Mouse (Mus musculus) liver (tissue): Measurements from ENCODE around the gene Pdlim5.

Experiments used
- DNase-seq: peaks from one replicate; pipeline ENCODE4 v3.0.0-alpha.2; 2020; ENCODE audit warnings: mixed read lengths

The Pdlim5 gene

GRCm38 (mm10) chr3:142394000-142394411 is 1.5 kb downstream of the Pdlim5 start:
- DNase-seq = peak; percentile 10

GRCm38 (mm10) chr3:142391531-142391930 is 4.0 kb downstream of the Pdlim5 start:
- DNase-seq = no peak

GRCm38 (mm10) chr3:142390288-142390687 is 5.2 kb downstream of the Pdlim5 start:
- DNase-seq = no peak

GRCm38 (mm10) chr3:142388189-142388588 is 7.3 kb downstream of the Pdlim5 start:
- DNase-seq = no peak

GRCm38 (mm10) chr3:142386505-142386904 is 9.0 kb downstream of the Pdlim5 start:
- no peak for DNase-seq

GRCm38 (mm10) chr3:142385690-142386089 is 9.8 kb downstream of the Pdlim5 start:
- DNase-seq = no peak

GRCm38 (mm10) chr3:142376638-142377037 is 18.9 kb downstream of the Pdlim5 start:
- no peak for DNase-seq

GRCm38 (mm10) chr3:142375106-142375505 is 20.4 kb downstream of the Pdlim5 start:
- no peak for DNase-seq

- DNase-seq = no peak
Observed at GRCm38 (mm10) chr3:142372465-142373147, 22.9 kb downstream of the Pdlim5 start.

GRCm38 (mm10) chr3:142368411-142368810 is 27.1 kb downstream of the Pdlim5 start:
- no peak for DNase-seq

- no peak for DNase-seq
Observed at GRCm38 (mm10) chr3:142362092-142362491, 33.4 kb downstream of the Pdlim5 start.

- no peak for DNase-seq
Observed at GRCm38 (mm10) chr3:142358951-142359350, 36.5 kb downstream of the Pdlim5 start.

- no peak for DNase-seq
Observed at GRCm38 (mm10) chr3:142356661-142357060, 38.8 kb downstream of the Pdlim5 start.

GRCm38 (mm10) chr3:142353218-142353617 is 42.3 kb downstream of the Pdlim5 start:
- DNase-seq = no peak

- no peak for DNase-seq
Observed at GRCm38 (mm10) chr3:142350513-142350912, 45.0 kb downstream of the Pdlim5 start.

- no peak for DNase-seq
Observed at GRCm38 (mm10) chr3:142348816-142349631, 46.5 kb downstream of the Pdlim5 start.

- DNase-seq = no peak
Observed at GRCm38 (mm10) chr3:142346261-142346660, 49.2 kb downstream of the Pdlim5 start.

- no peak for DNase-seq
Observed at GRCm38 (mm10) chr3:142345235-142346125, 50.0 kb downstream of the Pdlim5 start.

- DNase-seq = no peak
Observed at GRCm38 (mm10) chr3:142343786-142344185, 51.7 kb downstream of the Pdlim5 start.

- DNase-seq = no peak
Observed at GRCm38 (mm10) chr3:142340701-142341100, 54.8 kb downstream of the Pdlim5 start.

- peak; percentile 22 for DNase-seq
Observed at GRCm38 (mm10) chr3:142339440-142340251, 55.9 kb downstream of the Pdlim5 start.

GRCm38 (mm10) chr3:142338058-142338457 is 57.4 kb downstream of the Pdlim5 start:
- DNase-seq = no peak
